Mouse (Mus musculus): ENCODE measurements around the gene Jak1. TPM values are rescaled to one million over a fixed set of nuclear protein-coding genes. Genes with fewer than 3 reads are reported as not detected.

The Jak1 gene
- total RNA-seq (2021) = 100 to 1,000 TPM; 121 to 129 TPM
- long read RNA-seq, experiment 1, full-length matches to known transcripts = 99 of 136 reads
- long read RNA-seq, experiment 1, partial matches to known transcripts = 15 of 136 reads
- long read RNA-seq, experiment 1, other reads (novel, unspliced or antisense) = 22 of 136 reads
- long read RNA-seq, experiment 2, full-length matches to known transcripts = 95 of 133 reads
- long read RNA-seq, experiment 2, partial matches to known transcripts = 16 of 133 reads
- long read RNA-seq, experiment 2, other reads (novel, unspliced or antisense) = 22 of 133 reads

DNA sequence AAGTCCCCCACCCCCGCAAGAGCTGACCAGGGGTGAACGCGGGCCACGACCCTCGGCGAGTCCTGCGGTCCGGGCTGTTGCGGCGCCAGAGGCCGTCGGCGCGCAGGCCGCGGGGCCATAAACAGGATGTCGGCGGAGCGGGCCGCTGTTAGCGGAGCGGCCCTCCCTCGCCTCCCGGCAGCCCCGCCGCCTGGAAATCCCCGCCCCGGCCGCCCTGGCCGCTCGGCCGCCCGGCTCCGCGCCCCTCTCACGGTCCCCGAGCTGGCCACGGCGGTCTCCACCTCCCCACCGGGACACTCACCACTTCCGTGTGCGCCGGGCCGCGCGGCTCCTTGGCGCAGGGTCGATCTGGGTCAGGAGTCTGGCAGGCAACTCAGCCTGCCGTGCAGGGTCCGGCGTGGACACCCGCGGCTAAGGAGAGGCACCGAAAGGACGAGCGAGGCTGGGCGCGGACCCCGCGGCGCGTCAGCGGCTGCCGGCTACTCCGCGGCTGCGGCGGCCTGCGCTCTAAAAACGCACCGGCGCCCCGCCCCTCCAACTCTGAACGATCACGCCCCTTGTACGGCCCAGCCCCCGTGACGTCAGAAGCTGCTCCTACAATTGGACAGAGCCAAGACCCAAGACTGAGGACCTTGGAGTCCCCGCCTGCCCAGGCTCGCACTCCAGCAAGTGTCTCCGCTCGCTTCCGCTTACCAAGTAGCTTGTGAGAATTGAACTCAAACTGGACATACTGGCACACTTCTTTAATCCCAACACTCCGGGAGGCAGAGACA, at the start of gene Jak1:
Gene Jak1 (minus strand): TSS at position 542 of the 773 bp plus-strand sequence.
- intact Hi-C loops (cut with DNase I) = loop anchor here (2.0 to 5.0 kb wide), 5 partner anchors 28 to 98 kb away; no protein-coding TSS in a partner anchor
- peak within 1 kb of the TSS; percentile 66 for H3K4me3 ChIP-seq
- no peak for TF ChIP-seq CTCF (IDR thresholded peaks at IDR 0.05)
- peak; percentile 96 to 97 for DNase-seq (ENCODE audit: extremely low spot score in 1 of 2, low spot score in 2 of 2)
- H3K27ac ChIP-seq = peak within 1 kb of the TSS; percentile 90

DNA sequence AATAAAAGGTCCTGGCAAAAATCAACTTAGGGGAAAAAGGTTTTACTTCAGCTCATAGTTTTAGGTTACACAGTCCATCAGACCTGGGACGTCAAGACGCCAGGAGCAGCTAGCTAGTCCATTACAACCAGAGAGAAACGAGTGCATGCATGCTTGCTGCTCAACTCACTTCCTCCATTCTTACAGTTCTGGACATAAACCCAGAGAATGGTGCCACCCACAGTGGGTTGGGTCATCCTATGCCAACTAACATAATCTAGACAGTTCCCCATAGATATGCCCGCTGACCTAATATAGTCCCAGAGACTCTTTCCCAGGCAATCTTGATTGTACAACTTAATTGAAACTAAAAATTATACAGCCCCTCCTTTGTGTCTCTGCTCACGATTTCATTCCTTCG, 47.0 kb upstream of the Jak1 start:
- intact Hi-C loops (cut with DNase I) = no loop called here
- Histone ChIP-seq H3K27ac (no peak overlapping the region), H3K4me3 (no peak overlapping the region)
- DNase-seq (ENCODE audit: extremely low spot score in 1 of 2, low spot score in 2 of 2) = no peak
- no peak for TF ChIP-seq CTCF (IDR thresholded peaks at IDR 0.05)

DNA sequence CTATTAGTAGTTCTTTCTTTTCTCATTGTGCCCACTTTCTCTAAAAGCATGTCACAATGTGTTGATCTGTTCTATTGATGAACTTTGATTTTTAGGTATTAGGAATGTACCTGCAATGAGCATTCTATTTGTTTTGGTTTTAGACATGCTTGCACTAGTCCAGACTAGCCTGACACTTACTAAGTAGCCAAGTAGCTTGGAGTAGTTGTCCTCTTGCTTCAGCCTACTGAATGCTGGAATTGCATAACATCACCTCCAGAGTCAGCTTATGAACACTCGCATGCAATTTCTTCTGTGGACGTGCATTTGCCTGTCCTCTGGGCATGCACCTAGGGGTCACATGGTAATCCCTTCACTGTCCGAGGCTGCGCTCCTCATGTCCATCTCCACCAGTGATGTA, 43.1 kb upstream of the Jak1 start:
- Histone ChIP-seq H3K4me3 (no peak overlapping the region), H3K27ac (no peak overlapping the region)
- TF ChIP-seq CTCF (IDR thresholded peaks at IDR 0.05) = no peak
- DNase-seq (ENCODE audit: extremely low spot score in 1 of 2, low spot score in 2 of 2) = no peak
- intact Hi-C loops (cut with DNase I) = no loop called here

- intact Hi-C loops (cut with DNase I) = no loop called here
- no peak for DNase-seq (ENCODE audit: extremely low spot score in 1 of 2, low spot score in 2 of 2)
- Histone ChIP-seq H3K27ac (no peak overlapping the region), H3K4me3 (no peak overlapping the region)
- no peak for TF ChIP-seq CTCF (IDR thresholded peaks at IDR 0.05)
These were observed 42.2 kb upstream of the Jak1 start for GRCm38 (mm10) chr4:101307286-101307685.

GRCm38 (mm10) chr4:101306132-101306915, 41.2 kb upstream of the Jak1 start:
- no peak overlapping the region for H3K4me3 ChIP-seq
- intact Hi-C loops (cut with DNase I) = no loop called here
- no peak for DNase-seq (ENCODE audit: extremely low spot score in 1 of 2, low spot score in 2 of 2)
- TF ChIP-seq CTCF (IDR thresholded peaks at IDR 0.05) = no peak
- no peak overlapping the region for H3K27ac ChIP-seq

GRCm38 (mm10) chr4:101305126-101305525, 40.0 kb upstream of the Jak1 start:
- no peak for DNase-seq (ENCODE audit: extremely low spot score in 1 of 2, low spot score in 2 of 2)
- TF ChIP-seq CTCF (IDR thresholded peaks at IDR 0.05) = no peak
- Histone ChIP-seq H3K4me3 (no peak overlapping the region), H3K27ac (no peak overlapping the region; the same call in 1 of the 2 replicates)
- intact Hi-C loops (cut with DNase I) = no loop called here

- TF ChIP-seq CTCF (IDR thresholded peaks at IDR 0.05) = no peak
- intact Hi-C loops (cut with DNase I) = no loop called here
- no peak overlapping the region; the same call in 1 of the 2 replicates for H3K27ac ChIP-seq
- DNase-seq (ENCODE audit: extremely low spot score in 1 of 2, low spot score in 2 of 2) = no peak
- no peak overlapping the region for H3K4me3 ChIP-seq
These were observed 39.0 kb upstream of the Jak1 start for GRCm38 (mm10) chr4:101304114-101304513.

- no peak for TF ChIP-seq CTCF (IDR thresholded peaks at IDR 0.05)
- intact Hi-C loops (cut with DNase I) = no loop called here
- Histone ChIP-seq H3K27ac (no peak overlapping the region), H3K4me3 (no peak overlapping the region)
- no peak for DNase-seq (ENCODE audit: extremely low spot score in 1 of 2, low spot score in 2 of 2)
These were observed 35.4 kb upstream of the Jak1 start for GRCm38 (mm10) chr4:101300392-101300910.

DNA sequence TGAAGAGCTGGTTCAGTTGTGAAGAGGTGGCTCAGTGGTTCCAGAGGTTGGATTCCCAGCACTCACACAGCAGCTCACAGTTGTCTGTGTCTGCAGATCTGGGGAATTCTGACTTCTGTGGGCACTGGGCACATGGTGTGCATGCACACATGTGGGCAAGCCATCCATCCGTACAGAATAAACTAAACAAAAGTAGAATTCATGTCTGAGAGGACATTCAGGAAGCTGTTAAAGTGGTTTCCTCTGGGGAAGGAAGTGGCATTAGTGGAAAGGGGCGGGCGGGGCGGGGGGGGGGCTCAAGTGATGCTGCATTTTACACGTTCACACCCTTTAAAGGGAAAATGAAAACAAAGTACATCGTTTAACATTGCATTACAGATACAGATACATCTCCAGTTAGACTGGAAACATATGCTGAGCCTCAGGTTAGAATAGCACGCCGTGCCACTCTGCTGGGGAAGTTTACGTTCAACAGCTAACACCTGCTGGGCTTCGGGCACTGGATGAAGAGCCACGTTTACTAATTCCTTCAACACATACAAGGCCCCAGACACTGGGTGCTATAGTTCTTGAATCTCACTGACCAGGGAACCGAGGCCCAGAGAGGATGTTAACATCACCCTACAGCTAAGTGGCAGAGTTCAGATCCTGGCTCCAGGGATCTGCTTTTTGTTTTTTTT, 33.4 kb upstream of the Jak1 start:
- DNase-seq (ENCODE audit: extremely low spot score in 1 of 2, low spot score in 2 of 2) = no peak
- no peak for TF ChIP-seq CTCF (IDR thresholded peaks at IDR 0.05)
- no peak overlapping the region for H3K4me3 ChIP-seq
- intact Hi-C loops (cut with DNase I) = no loop called here
- H3K27ac ChIP-seq = no peak overlapping the region

- Histone ChIP-seq H3K27ac (no peak overlapping the region), H3K4me3 (no peak overlapping the region)
- no peak for TF ChIP-seq CTCF (IDR thresholded peaks at IDR 0.05)
- intact Hi-C loops (cut with DNase I) = no loop called here
- DNase-seq (ENCODE audit: extremely low spot score in 1 of 2, low spot score in 2 of 2) = no peak
These were observed 31.8 kb upstream of the Jak1 start for GRCm38 (mm10) chr4:101296836-101297235.

- TF ChIP-seq CTCF (IDR thresholded peaks at IDR 0.05) = no peak
- no peak for DNase-seq (ENCODE audit: extremely low spot score in 1 of 2, low spot score in 2 of 2)
- intact Hi-C loops (cut with DNase I) = no loop called here
- Histone ChIP-seq H3K4me3 (no peak overlapping the region), H3K27ac (no peak overlapping the region)
These were observed 30.7 kb upstream of the Jak1 start for GRCm38 (mm10) chr4:101295788-101296187.
